Mouse (Mus musculus) bone marrow, adult 2 months (tissue): ENCODE data around the gene Abcg5.

ENCODE experiments used
- CTCF ChIP-seq: fragments of 200-500 bp; IDR thresholded peaks from 2 replicates; pipeline ENCODE4 v1.5.1; 2011; ENCODE audit warnings: low read length, control low read depth; ENCODE audit not compliant: control insufficient read depth, insufficient read depth
- POLR2A ChIP-seq: fragments of 200-500 bp; IDR thresholded peaks from 2 replicates; pipeline ENCODE4 v1.6.1; 2011; ENCODE audit warnings: low read depth, mild to moderate bottlenecking, control low read depth, low read length, borderline replicate concordance; ENCODE audit not compliant: control insufficient read depth

GRCm38 (mm10) chr17:84622873-84623272 lies 59.9 kb downstream of the Abcg5 start:
- TF ChIP-seq CTCF = no peak
- no peak for TF ChIP-seq POLR2A
